Mouse (Mus musculus): ENCODE measurements around the gene Wdr76. TPM values are rescaled to one million over a fixed set of nuclear protein-coding genes. Genes with fewer than 3 reads are reported as not detected.

Gene Wdr76
- polyA plus RNA-seq, 1 experiment from 2014 or later = 2.6 TPM

DNA sequence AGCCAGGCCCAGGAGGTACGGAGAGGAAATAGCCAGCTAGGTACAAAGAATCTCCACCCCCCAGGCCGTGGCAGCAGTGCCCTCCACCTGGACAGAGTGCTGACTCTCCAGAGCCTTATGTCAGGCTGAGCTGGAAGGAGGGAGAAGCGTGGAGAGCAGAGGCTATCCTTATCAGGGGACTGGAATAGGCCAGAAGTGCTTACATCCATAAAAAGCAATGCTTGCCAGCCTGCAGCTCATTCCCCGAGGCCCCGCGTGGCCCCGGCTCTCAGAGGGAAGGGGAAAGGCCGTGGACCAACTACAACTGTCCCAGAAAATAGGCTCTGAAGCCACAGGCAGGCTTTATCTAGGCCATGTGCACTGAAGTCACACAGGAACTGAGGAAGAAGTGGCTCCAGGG lies 44.7 kb downstream of the Wdr76 start:
- Histone ChIP-seq H3K9me3 (ENCODE audit: low read length) (no peaks in the 10 kb centered on the region), H3K36me3 (ENCODE audit: insufficient read depth, low read length) (no peaks in the 10 kb centered on the region), H3K4me2 (replicated peaks; ENCODE audit: low read depth, low read length) (no peak overlapping the region), H3K4me1 (ENCODE audit: insufficient read depth, low read depth, low read length) (no peaks in the 10 kb centered on the region), H3K27me3 (replicated peaks; ENCODE audit: insufficient read depth, low read length) (no peaks in the 10 kb centered on the region), H3K27ac (ENCODE audit: low read length) (no peak overlapping the region), H3K4me3 (ENCODE audit: low read depth, low read length) (no peak overlapping the region), H3K9ac (replicated peaks; ENCODE audit: low read depth) (no peak overlapping the region)
- TF ChIP-seq CTCF (IDR thresholded peaks at IDR 0.05) (no peak), EP300 (IDR thresholded peaks at IDR 0.05) (no peak)
- DNase-seq (ENCODE audit: low spot score) (no peak), ATAC-seq (no peak)
- 73% methylated on average over 8 of the region's 8 CpGs for WGBS

DNA sequence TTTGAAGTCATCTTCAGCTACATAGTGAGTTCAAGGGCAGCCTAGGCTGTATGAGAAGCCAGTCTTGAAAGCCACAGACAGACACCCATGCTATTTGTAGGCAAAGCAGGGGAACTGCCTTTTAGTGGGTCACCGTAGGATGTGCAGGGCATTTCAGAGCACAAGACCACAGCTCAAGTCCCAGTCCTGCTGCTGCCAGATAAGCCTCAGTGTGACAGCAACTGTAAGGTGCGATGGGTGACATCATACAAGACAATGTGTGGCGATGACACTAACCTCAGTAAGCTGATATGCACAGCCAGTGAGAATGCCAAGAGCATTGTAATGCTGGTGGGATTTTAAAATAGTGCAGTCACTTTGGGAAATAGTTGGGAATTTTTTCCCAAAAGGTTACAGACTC lies 56.6 kb downstream of the Wdr76 start:
- no peak for ATAC-seq
- H3K9me3 ChIP-seq (ENCODE audit: low read length) = no peaks in the 10 kb centered on the region
- H3K27me3 ChIP-seq (replicated peaks; ENCODE audit: insufficient read depth, low read length) = no peaks in the 10 kb centered on the region
- no peak for DNase-seq (ENCODE audit: low spot score)
- H3K9ac ChIP-seq (replicated peaks; ENCODE audit: low read depth) = no peak overlapping the region
- no peak overlapping the region for H3K4me3 ChIP-seq (ENCODE audit: low read depth, low read length)
- no peaks in the 10 kb centered on the region for H3K36me3 ChIP-seq (ENCODE audit: insufficient read depth, low read length)
- 83% methylated on average over 3 of the region's 3 CpGs for WGBS
- H3K27ac ChIP-seq (ENCODE audit: low read length) = no peak overlapping the region
- TF ChIP-seq CTCF (IDR thresholded peaks at IDR 0.05) = no peak
- H3K4me1 ChIP-seq (ENCODE audit: insufficient read depth, low read depth, low read length) = no peaks in the 10 kb centered on the region
- H3K4me2 ChIP-seq (replicated peaks; ENCODE audit: low read depth, low read length) = no peak overlapping the region

DNA sequence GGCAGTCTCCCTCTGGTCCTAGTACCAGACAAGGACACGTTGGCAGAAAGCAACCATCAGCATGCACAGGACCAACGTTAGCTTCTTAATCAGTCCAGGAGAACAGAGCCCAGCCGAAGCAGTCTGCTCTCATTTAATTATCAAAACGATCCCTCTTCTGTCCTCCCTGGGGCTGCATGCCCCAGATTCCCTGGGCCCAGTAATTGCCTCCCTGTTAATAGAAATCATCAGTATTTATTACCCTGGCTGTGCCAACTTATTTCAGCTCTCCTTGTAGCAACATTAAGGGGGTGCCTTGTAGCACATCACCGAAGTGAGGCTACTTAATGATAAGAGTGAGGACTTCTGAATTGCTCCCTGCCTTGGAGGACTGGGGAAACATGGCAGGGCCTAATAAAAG lies 59.4 kb downstream of the Wdr76 start:
- DNase-seq (ENCODE audit: low spot score) (no peak), ATAC-seq (no peak)
- H3K9ac ChIP-seq (replicated peaks; ENCODE audit: low read depth) = no peak overlapping the region
- no peaks in the 10 kb centered on the region for H3K27me3 ChIP-seq (replicated peaks; ENCODE audit: insufficient read depth, low read length)
- no peak overlapping the region for H3K27ac ChIP-seq (ENCODE audit: low read length)
- WGBS = 72% methylated on average over 5 of the region's 5 CpGs
- TF ChIP-seq CTCF (IDR thresholded peaks at IDR 0.05) (no peak), EP300 (IDR thresholded peaks at IDR 0.05) (no peak)
- H3K4me2 ChIP-seq (replicated peaks; ENCODE audit: low read depth, low read length) = no peak overlapping the region
- no peak overlapping the region for H3K4me3 ChIP-seq (ENCODE audit: low read depth, low read length)
- no peaks in the 10 kb centered on the region for H3K9me3 ChIP-seq (ENCODE audit: low read length)
- no peaks in the 10 kb centered on the region for H3K36me3 ChIP-seq (ENCODE audit: insufficient read depth, low read length)
- no peaks in the 10 kb centered on the region for H3K4me1 ChIP-seq (ENCODE audit: insufficient read depth, low read depth, low read length)

DNA sequence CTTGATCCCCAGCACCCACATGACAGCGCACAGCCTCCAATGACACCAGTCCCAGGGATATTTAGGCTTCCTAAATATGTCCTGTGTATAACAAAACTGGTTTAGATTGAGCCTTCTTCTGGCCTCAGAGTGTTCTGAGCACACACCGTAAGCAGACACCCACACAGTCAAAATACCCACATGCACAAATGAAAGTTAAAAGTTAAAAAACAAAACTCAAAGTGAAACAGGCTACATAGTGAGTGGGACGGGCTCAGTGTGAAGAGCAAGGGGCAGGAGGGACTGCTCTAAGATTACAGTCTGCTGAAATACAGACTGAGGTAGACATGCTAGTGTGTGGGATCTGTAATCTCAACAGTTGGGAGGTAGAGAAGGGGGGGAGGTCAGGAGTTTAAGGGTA lies 63.5 kb downstream of the Wdr76 start:
- H3K4me2 ChIP-seq (replicated peaks; ENCODE audit: low read depth, low read length) = no peak overlapping the region
- no peaks in the 10 kb centered on the region for H3K9me3 ChIP-seq (ENCODE audit: low read length)
- WGBS = 82% methylated on average over 3 of the region's 3 CpGs
- no peak overlapping the region for H3K4me3 ChIP-seq (ENCODE audit: low read depth, low read length)
- no peak overlapping the region for H3K27ac ChIP-seq (ENCODE audit: low read length)
- H3K9ac ChIP-seq (replicated peaks; ENCODE audit: low read depth) = no peak overlapping the region
- DNase-seq (ENCODE audit: low spot score) (no peak), ATAC-seq (no peak)
- TF ChIP-seq EP300 (IDR thresholded peaks at IDR 0.05) = no peak
- no peak for TF ChIP-seq CTCF (IDR thresholded peaks at IDR 0.05)
- 0 out of 2 replicates have a peak, but pooled peaks cover 3% of the 10 kb centered on the region for H3K4me1 ChIP-seq (ENCODE audit: insufficient read depth, low read depth, low read length)
- no peaks in the 10 kb centered on the region for H3K27me3 ChIP-seq (replicated peaks; ENCODE audit: insufficient read depth, low read length)
- H3K36me3 ChIP-seq (ENCODE audit: insufficient read depth, low read length) = no peaks in the 10 kb centered on the region

DNA sequence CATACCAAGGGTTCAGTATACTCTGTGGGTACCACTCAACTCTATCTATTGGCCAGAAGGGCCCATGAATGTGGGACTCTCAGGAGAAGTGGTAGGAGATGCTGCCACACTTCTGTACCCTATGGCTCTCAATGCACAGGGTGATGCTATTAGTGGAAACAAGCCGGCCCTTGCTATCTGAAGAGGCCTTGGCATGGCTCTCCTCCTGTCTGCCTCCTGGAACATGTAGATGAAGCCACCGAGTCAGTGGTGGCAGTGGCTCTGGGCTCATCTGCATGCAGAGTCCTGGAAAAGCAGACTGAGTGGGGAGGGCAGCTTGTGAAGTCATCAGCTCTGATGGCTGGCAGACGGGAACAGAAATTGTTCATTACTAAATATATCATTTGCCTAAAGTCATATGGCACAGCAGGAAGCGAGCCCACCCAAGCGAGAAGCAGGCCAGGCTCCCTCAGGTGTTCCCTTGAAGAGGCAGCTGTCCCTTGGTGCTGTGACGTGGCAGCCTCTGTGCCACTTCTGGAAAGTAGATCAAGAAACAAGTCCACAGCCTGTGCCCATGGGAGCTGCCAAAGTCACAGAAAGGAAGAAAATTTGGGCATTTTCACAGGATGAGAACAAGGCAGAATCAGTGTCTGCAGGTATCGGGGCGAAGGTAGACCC lies 64.6 kb downstream of the Wdr76 start:
- 62% methylated on average over 8 of the region's 8 CpGs for WGBS
- peaks cover 3% of the 10 kb centered on the region; the same call in 1 of the 2 replicates for H3K4me1 ChIP-seq (ENCODE audit: insufficient read depth, low read depth, low read length)
- H3K27ac ChIP-seq (ENCODE audit: low read length) = no peak overlapping the region
- DNase-seq (ENCODE audit: low spot score) (no peak), ATAC-seq (no peak)
- H3K9ac ChIP-seq (replicated peaks; ENCODE audit: low read depth) = no peak overlapping the region
- H3K4me3 ChIP-seq (ENCODE audit: low read depth, low read length) = no peak overlapping the region
- no peaks in the 10 kb centered on the region for H3K9me3 ChIP-seq (ENCODE audit: low read length)
- no peaks in the 10 kb centered on the region for H3K36me3 ChIP-seq (ENCODE audit: insufficient read depth, low read length)
- no peak for TF ChIP-seq CTCF (IDR thresholded peaks at IDR 0.05)
- TF ChIP-seq EP300 (IDR thresholded peaks at IDR 0.05) = no peak
- H3K27me3 ChIP-seq (replicated peaks; ENCODE audit: insufficient read depth, low read length) = no peaks in the 10 kb centered on the region
- no peak overlapping the region for H3K4me2 ChIP-seq (replicated peaks; ENCODE audit: low read depth, low read length)

DNA sequence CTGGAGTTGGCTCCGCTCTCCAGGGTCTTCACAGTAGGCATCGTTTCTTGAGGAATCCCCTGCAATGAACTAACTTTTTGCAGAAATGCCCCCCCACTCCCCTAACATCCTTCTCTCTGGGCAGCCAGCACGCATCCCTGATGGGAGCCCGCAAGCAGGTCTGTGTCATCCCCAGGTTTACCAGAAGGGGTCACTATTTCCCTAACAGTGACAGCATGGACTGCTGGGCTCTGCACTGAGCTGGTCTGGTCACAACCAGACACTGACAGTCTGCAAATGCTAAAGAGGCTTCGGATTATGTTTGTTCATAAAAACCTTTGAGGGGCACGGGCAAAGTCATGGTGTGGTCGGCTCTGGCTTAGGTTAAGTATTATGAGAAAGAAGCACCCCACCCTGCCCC lies 65.3 kb downstream of the Wdr76 start:
- WGBS = 9% methylated on average over 7 of the region's 7 CpGs
- TF ChIP-seq EP300 (IDR thresholded peaks at IDR 0.05) = no peak
- peak; percentile 97 for TF ChIP-seq CTCF (IDR thresholded peaks at IDR 0.05)
- H3K4me1 ChIP-seq (ENCODE audit: insufficient read depth, low read depth, low read length) = peaks cover 3% of the 10 kb centered on the region; the same call in 1 of the 2 replicates
- H3K27ac ChIP-seq (ENCODE audit: low read length) = no peak overlapping the region
- H3K27me3 ChIP-seq (replicated peaks; ENCODE audit: insufficient read depth, low read length) = no peaks in the 10 kb centered on the region
- H3K4me2 ChIP-seq (replicated peaks; ENCODE audit: low read depth, low read length) = no peak overlapping the region
- H3K4me3 ChIP-seq (ENCODE audit: low read depth, low read length) = no peak overlapping the region
- H3K9me3 ChIP-seq (ENCODE audit: low read length) = no peaks in the 10 kb centered on the region
- no peak overlapping the region for H3K9ac ChIP-seq (replicated peaks; ENCODE audit: low read depth)
- ATAC-seq = peak; percentile 76
- peak; percentile 88 for DNase-seq (ENCODE audit: low spot score)
- H3K36me3 ChIP-seq (ENCODE audit: insufficient read depth, low read length) = no peaks in the 10 kb centered on the region

Data from lung, postnatal 0 days (tissue).